In the genomic region with DNA sequence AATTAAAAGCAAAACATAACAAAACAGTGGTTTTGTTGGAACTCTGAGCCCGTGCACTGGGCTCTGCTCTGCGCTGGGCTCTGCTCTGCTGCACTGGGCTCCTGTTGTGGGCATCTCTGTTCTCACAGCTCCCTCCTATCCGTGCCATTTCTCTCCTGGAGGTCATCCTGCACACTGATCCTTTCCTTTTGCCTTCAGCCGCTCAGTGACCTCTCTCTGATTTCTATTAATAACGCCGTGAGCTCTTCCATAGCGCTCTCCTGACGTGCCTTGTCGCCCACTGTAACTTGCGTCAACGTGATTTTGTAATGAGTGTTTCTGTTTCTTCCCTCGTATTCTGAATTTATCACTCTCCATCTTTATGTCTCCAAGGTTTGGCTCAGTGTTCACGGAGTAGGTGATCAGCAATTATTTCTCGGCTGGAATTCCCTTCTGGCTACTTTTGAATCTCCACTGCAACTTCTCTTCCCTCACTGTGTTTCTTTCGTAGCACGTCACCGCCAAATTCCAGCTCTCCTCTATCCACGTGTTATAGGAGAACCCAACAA, we compare ENCODE assay signal across 24 mouse cellular contexts.
"Had no signal": no experiment of that assay in that cellular context is flagged by ENCODE, and none has a peak within 500 bp of the region (broad histone marks: within the 10 kb centered on the region; RNA-seq: fewer than 3 reads in every experiment).

No protein-coding gene starts in this region.

- DNase-seq: kidney, postnatal 25 days; layer of hippocampus, adult 9-11 months; liver; lung, adult 18-20 months; lung, postnatal 10 days; lung, postnatal 36 days; retina, postnatal 1 day; right cerebral cortex, postnatal 25 days; spleen, adult 18-20 months; thymus, postnatal 25 days had no signal

- H3K9ac ChIP-seq: limb, embryonic 13.5 days; liver, embryonic 12.5 days; liver, embryonic 15.5 days; lung, embryonic 15.5 days; midbrain, embryonic 13.5 days; neural tube, embryonic 13.5 days; stomach, embryonic 15.5 days had no signal

- H3K4me1 ChIP-seq: liver, embryonic 12.5 days; liver, embryonic 15.5 days; lung, embryonic 15.5 days; megakaryocyte, embryonic 14.5 days; midbrain, embryonic 10.5 days; midbrain, embryonic 13.5 days; neural tube, embryonic 13.5 days; stomach, embryonic 15.5 days had no signal

- H3K4me2 ChIP-seq: limb, embryonic 13.5 days; liver, embryonic 12.5 days; liver, embryonic 15.5 days; lung, embryonic 15.5 days; midbrain, embryonic 13.5 days; neural tube, embryonic 13.5 days; stomach, embryonic 15.5 days had no signal

- H3K4me3 ChIP-seq: layer of hippocampus, adult 2 months; limb, embryonic 10.5 days; limb, embryonic 13.5 days; liver, embryonic 12.5 days; liver, embryonic 15.5 days; lung, embryonic 15.5 days; megakaryocyte, embryonic 14.5 days; midbrain, embryonic 10.5 days; midbrain, embryonic 13.5 days; myocyte; neural tube, embryonic 13.5 days; stomach, embryonic 15.5 days had no signal

- H3K36me3 ChIP-seq: limb, embryonic 10.5 days; limb, embryonic 13.5 days; liver, embryonic 12.5 days; liver, embryonic 15.5 days; lung, embryonic 15.5 days; midbrain, embryonic 10.5 days; midbrain, embryonic 13.5 days; neural tube, embryonic 13.5 days; stomach, embryonic 15.5 days had no signal

- H3K27me3 ChIP-seq: limb, embryonic 13.5 days; liver, embryonic 12.5 days; liver, embryonic 15.5 days; lung, embryonic 15.5 days; midbrain, embryonic 13.5 days; neural tube, embryonic 13.5 days; stomach, embryonic 15.5 days had no signal

- H3K9me3 ChIP-seq: limb, embryonic 10.5 days; limb, embryonic 13.5 days; liver, embryonic 12.5 days; liver, embryonic 15.5 days; lung, embryonic 15.5 days; megakaryocyte, embryonic 14.5 days; midbrain, embryonic 10.5 days; midbrain, embryonic 13.5 days; neural tube, embryonic 13.5 days; stomach, embryonic 15.5 days had no signal

- H3K27ac ChIP-seq: kidney, postnatal 0 days; layer of hippocampus, adult 2 months; limb, embryonic 10.5 days; limb, embryonic 13.5 days; liver, embryonic 12.5 days; liver, embryonic 15.5 days; lung, embryonic 15.5 days; midbrain, embryonic 10.5 days; midbrain, embryonic 13.5 days; neural tube, embryonic 13.5 days; stomach, embryonic 15.5 days had no signal

- ATAC-seq: liver, embryonic 12.5 days; midbrain, embryonic 13.5 days; midbrain, embryonic 16.5 days had no signal
